Mouse (Mus musculus): ENCODE measurements around the gene Sympk.

GRCm38 (mm10) chr7:19103741-19104140 is 79.6 kb downstream of the Sympk start:
- no peak for TF ChIP-seq POLR2A (IDR thresholded peaks at IDR 0.05; ENCODE audit: insufficient read length, low read depth)
- no peak for TF ChIP-seq MYOD1 (IDR thresholded peaks at IDR 0.05; ENCODE audit: control insufficient read depth in 1 of 3, insufficient read length in 2 of 3, low read depth in 2 of 3)
- no peak for TF ChIP-seq TCF12 (IDR thresholded peaks at IDR 0.05; ENCODE audit: insufficient read depth, poor library complexity, severe bottlenecking)
- TF ChIP-seq E2F4 (IDR thresholded peaks at IDR 0.05; ENCODE audit: insufficient read depth), result no peak
- TF ChIP-seq USF1 (IDR thresholded peaks at IDR 0.05; ENCODE audit: low read depth), result no peak
